Mouse (Mus musculus) heart, postnatal 36 days (tissue): ENCODE results near the gene Mapkbp1. TPM values are rescaled to one million over a fixed set of nuclear protein-coding genes. Genes with fewer than 3 reads are reported as not detected.

ENCODE experiments used
- DNase-seq, 2 experiments: peaks; one replicate each; pipeline ENCODE4 v3.0.0; 2021 to 2022
- intact Hi-C: fragments of 180-260 bp; cut with DNase I; formaldehyde crosslinking; loops from one replicate; pipeline ENCODE4 v1.15.1; 2025
- total RNA-seq, 2 experiments: library from RNA; stranded (reverse); gene quantifications; 2 replicates each; pipeline ENCODE4 v1.2.3; 2021

Gene Mapkbp1
- total RNA-seq, 2 experiments from 2014 or later, result 7.8 to 9.2 TPM

GRCm38 (mm10) chr2:120046486-120047310 lies 74.2 kb downstream of the Mapkbp1 start:
- DNase-seq, result no peak
- intact Hi-C loops, result no loop called here

DNA sequence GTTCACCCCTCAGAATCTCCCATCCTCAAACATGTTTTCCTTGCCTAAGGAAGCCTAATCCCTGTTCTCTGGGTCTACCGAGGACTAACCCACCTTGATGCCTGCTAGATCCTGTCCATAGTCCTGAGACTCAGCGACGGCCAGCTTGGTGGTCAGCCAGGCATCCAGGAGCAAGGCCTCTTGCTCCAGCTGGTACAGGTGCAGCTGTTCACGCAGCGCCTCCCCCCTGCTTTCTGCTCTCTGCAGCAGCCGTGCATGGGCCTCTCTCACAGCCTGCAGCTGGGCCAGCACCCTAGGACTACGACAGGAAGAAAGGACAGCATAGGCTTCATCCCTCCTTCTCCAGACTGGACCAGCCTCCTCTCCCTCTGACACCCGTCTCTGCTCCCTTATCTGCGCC lies 75.7 kb downstream of the Mapkbp1 start:
- intact Hi-C loops, result no loop called here
- no peak for DNase-seq

- intact Hi-C loops, result loop anchor here (2.0 kb wide), 1 partner anchor 27 kb away; no protein-coding TSS in a partner anchor
- peak; percentile 46 to 51 for DNase-seq
Measured at GRCm38 (mm10) chr2:120049632-120050274, 77.3 kb downstream of the Mapkbp1 start.

DNA sequence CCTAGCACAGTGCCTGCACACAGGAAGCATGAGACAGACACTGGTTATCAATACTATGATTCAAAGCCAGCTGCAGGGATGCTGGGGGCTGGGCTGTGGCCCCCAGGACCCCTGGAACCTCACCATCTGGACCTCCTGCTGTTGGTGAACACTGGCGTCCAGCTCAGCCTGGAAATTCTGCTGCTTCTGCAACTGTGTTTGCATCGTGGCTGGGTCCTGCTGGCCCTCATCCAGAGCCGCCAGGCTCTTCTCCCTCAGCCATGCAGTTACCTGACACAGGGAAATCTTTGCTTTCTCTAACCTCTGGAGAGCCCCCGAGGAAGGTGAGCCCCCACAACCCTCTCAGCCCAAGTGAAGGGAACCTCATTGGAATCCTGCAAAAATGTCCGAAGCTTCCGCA lies 78.9 kb downstream of the Mapkbp1 start:
- intact Hi-C loops, result loop anchor here (2.0 kb wide), 1 partner anchor 25 kb away; no protein-coding TSS in a partner anchor

DNA sequence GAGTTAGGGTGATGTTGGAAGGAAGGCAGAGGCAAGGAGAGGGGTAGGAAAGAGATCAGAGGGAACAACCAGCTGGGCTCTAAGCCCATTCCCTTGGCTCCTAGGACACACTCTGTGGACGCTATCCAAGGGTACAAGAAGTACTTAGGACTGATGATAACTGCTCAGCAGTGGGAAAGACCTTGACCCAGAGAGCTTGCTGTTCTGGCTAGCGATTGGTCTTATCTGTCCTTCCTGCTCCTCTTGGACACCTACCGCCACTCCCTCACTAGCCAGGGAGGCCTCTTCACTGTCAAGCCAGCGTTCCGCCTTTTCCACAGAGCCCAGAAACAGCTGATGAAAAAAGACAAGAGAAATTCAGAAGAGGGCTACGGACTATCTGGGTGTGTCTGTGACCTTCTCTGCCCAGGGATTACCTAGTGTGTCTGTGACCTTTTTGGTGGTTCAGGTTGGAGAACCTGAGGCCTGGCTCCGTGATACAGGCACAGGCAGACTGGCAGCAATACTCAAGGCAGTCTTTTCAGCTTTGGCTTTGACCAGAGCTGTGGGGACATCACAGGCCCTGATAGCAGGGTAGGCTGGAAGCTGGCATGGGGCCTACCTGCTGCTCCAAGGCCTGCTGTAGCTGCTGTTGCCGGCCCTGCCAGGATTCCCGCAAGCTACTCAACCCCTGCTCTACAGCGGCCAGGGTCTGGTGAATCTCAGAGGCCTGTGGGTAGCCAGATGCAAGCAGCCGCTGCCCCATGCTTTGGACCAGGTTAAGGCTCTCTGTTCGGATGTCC lies 82.5 kb downstream of the Mapkbp1 start:
- DNase-seq, result peak; percentile 43 to 48
- intact Hi-C loops, result no loop called here

More for the DNA sequence above, 78.9 kb downstream of the Mapkbp1 start:
- no peak for DNase-seq

DNA sequence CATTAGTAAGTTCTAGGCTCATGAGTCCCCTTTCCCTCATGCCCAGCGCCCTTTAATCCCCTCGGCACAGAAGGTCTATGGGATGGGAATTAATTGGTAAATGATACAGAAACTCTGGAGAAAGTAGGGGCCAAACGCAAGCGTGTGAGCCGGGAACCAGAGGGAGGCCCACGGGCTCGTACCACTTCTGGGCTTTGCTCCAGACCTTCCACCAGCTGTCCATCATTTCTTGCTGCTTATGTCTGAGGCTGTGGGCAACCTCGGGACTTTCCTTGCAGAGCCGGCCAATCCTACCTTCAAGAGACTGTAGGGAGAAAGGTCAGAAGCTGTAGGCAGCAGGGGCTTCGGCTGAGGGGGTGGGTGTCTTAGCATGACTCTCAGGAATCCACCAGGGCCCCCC lies 83.4 kb downstream of the Mapkbp1 start:
- DNase-seq, result no peak
- intact Hi-C loops, result no loop called here

DNA sequence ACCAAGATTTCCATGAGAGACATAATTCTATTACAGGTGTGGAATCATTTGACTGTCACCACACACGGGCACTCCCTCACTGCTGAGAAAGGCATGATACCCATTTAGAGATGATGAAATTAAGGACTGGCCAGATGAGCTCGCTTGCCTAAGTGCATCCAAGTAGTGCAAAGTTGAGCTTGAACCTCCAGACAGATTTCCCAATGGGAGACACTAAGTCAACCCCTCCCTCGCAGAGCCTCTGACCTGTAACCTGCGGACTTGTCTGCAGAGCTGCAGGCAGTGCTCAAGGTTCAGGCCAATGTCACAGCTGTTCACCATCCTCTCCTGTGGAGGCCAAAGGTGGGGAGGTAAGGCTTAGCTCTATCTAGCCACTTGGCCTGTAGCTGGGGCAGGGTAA lies 86.3 kb downstream of the Mapkbp1 start:
- intact Hi-C loops, result no loop called here
- DNase-seq, result no peak

- intact Hi-C loops, result no loop called here
- no peak for DNase-seq
Measured at GRCm38 (mm10) chr2:120059466-120059865, 87.0 kb downstream of the Mapkbp1 start.

GRCm38 (mm10) chr2:120060190-120060589 lies 87.7 kb downstream of the Mapkbp1 start:
- intact Hi-C loops, result no loop called here
- no peak for DNase-seq

GRCm38 (mm10) chr2:120060651-120061050 lies 88.2 kb downstream of the Mapkbp1 start:
- intact Hi-C loops, result no loop called here
- no peak for DNase-seq

GRCm38 (mm10) chr2:120062248-120062647 lies 89.7 kb downstream of the Mapkbp1 start:
- DNase-seq, result no peak
- intact Hi-C loops, result no loop called here

DNA sequence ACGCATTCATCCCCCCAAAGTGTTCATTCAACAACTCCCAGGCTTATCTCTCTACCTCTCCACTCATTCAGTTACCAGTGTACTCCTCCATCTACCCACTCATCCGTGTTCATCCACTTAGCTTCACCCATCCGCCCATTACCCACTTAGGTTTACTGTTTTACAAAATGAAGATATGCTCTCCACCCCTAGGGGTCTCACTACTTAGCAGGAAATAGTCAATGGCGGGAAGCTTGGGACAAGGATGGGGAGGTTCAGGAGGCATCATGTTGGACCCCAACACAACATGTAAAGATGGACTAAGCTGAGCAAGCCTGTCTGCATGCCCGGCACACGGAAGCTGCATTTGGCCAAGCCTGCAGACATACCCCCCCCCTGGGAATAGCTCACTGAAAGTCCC lies 92.1 kb downstream of the Mapkbp1 start:
- intact Hi-C loops, result no loop called here
- DNase-seq, result no peak

- no peak for DNase-seq
- intact Hi-C loops, result no loop called here
Measured at GRCm38 (mm10) chr2:120065243-120065642, 92.7 kb downstream of the Mapkbp1 start.

DNA sequence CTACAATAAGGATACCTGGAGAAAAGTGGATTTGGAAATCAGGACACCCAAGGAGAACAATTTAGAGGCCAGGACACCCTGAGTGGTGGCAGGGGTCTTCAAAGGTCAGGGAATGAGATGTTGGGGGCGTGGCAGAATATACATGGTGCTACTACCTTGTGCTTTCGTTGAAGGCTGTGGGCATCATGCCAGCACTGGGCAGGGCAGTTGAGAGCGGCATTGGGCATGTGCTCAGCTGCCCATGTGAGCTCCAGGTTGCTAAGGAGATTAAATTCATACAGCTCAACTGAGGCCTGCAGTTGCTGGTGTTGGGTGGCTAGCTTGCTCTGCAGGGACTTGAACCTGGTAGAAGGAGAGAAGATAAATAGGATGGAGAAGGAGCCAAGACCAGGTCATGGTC lies 93.7 kb downstream of the Mapkbp1 start:
- DNase-seq, result no peak

GRCm38 (mm10) chr2:120068555-120069465 lies 96.3 kb downstream of the Mapkbp1 start:
- DNase-seq, result no peak

More for the DNA sequence above, 93.7 kb downstream of the Mapkbp1 start:
- intact Hi-C loops, result no loop called here

DNA sequence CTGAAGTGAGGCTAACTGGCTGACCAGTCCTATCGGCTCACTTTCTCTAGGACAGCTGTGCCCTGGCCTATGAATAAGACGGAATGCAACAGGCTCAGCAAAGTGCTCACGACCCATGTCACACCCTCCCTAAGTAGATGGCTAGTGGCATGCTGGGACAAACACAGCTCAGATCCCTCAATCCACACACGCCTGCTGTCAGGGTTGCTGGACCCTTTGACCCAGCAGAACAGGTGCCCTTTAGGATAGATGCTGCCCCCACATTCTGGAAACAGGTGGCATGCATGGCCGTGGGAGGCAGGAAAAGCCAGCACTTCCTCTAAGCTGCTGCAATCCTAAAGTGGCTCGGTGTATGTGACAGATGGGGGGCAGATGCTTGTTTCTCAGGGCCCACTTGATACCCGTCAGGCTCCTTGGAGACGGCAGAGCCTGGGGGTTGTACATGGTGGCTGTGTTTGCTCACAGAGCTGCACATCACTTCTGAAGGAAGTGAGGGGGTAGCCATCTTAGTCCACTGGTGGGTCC lies 97.0 kb downstream of the Mapkbp1 start:
- intact Hi-C loops, result no loop called here
- no peak for DNase-seq

More at GRCm38 (mm10) chr2:120068555-120069465, 96.3 kb downstream of the Mapkbp1 start:
- intact Hi-C loops, result no loop called here

DNA sequence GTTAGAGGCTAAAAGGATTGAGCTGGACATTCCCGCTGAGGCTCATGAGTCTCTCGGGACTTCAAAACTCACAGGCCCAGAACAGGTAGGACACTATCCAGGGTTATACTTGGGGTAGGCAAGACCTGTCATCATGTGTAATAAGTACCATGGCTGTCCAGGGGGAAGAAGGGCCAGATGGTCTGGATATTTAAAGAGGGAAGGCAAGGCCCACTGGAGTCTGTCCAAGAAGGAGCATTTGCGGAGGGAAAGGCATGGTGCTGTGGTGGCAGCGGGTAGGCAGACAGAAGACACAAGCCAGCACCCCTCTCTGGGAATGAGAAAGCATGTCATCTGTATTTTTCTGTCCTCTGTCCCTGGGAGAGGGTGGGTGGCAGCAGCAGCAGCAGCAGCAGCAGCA lies 101.6 kb downstream of the Mapkbp1 start:
- intact Hi-C loops, result no loop called here
- no peak for DNase-seq

DNA sequence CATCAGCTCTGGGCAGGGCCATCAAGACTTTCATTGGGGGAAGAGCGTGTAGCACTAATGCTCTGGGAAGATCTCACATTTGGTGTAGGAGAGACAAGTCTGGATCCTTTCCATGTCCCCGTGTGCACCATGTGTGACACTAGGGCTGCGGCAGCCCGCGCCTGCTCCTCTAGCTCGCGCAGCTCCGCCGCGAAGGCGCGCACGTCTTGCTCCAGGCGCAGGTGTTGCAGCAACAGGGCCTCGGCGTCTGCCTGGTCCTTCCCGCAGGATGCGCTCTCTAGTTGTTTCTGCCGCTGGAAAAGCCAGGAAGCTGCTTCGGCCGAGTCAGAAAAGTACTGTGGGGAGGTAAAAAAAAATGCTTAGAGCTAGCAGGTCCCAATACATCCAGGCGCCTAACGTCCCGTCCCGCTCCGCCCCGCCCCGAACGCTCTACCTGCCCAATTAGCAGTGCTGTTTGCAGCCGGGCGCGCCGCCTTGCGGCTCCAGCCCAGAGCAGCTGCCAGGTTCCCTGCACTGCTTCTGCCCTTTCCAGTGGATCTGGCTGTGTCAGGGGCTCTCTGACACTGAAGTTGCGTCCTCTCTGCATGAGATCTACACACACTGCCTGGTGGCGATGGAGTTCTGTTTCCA lies 103.7 kb downstream of the Mapkbp1 start:
- intact Hi-C loops, result loop anchor here (2.0 kb wide), 2 partner anchors 25 to 105 kb away; no protein-coding TSS in a partner anchor
- DNase-seq, result peak; percentile 48 to 54
